Mouse (Mus musculus): ENCODE measurements around the gene Fgfr2.

DNA sequence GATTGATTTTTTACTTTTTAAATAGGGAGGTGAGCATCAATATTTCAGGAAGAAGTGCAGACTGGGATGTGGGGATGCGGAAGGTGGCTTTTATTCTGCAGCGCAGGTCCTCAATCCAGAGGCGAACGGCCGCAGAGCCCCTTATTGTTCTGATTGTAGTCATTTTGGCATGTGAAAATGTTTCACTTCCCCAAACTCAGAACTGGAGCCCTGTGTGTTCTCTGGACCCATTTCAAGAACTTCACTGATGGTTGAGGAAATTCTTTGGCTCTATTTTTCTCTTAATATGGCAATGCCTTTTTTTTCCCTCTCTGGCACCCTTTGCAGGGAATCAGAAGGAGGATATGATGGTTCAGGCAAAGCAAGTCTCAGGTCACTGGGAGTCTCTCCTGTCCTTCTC lies 2154.1 kb downstream of the Fgfr2 start:
- no peak for TF ChIP-seq POLR2A (IDR thresholded peaks at IDR 0.05; ENCODE audit: borderline replicate concordance, extremely low read depth, low read depth, low read length)
- no peak for TF ChIP-seq CTCF (IDR thresholded peaks at IDR 0.05; ENCODE audit: insufficient read depth, low read length)
